Mouse (Mus musculus): ENCODE measurements at regions not wholly inside any gene's neighbourhood (a gene's known extent, or its start where the extent isn't known, plus 50 kb on each side); places are given as distances from the start of the nearest gene placed in this dataset.

DNA sequence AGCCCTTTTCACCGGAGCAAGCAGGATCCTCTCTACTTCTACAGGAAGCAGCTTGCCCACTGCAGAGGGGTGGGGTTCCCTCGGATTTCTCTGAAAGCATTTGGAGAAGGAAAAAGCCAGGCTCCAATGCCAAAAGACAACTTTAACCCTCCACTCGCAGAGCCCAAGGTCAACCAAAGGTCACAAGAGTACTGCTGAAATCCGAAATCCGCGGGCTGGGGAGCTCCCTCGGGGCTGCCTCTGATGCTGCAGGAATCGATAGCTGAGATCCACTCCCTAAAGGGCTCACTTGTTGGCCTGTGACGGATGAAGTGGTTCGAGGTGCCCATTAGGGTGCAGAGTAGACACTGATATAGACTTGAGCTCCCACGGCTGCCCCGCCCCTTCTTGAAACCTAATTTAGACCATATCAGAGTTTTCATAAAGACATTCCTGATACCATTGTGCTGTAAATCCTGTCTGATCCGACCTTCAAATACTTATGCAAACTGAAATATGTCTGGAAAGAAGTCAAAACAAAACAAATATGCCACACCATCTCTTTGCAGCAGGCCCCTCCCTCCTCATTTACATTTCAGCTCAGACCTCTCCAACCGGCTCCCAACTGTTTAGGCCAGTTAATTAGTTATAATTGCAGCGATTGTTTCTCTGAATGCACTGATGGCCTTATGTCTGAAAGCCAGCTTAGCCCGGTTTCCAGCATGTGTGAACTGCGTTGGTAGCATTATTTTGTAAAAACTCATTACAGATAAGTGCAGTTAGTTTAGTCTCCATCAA lies 170.8 kb upstream of the Map3k1 start:
- TF ChIP-seq CTCF (IDR thresholded peaks at IDR 0.05) (no peak), POLR2A (IDR thresholded peaks at IDR 0.05; ENCODE audit: insufficient read depth, low read depth, low read length) (no peak), EP300 (IDR thresholded peaks at IDR 0.05; ENCODE audit: insufficient read depth, low read depth, low read length) (no peak)

All from heart, adult 2 months (tissue).